Mouse (Mus musculus) heart, embryonic 16.5 days (tissue): ENCODE data around the gene Acad10. TPM values are rescaled to one million over a fixed set of nuclear protein-coding genes. Genes with fewer than 3 reads are reported as not detected.
A peak's percentile ranks its signal among the peaks of the same experiment; 100 is the strongest.
"Not testable (repeated sequence)": the region's sequence is repeated elsewhere in the genome, so short reads cannot be mapped to it uniquely, and the experiment has no call there.

Experiments used
- ATAC-seq: fragments of 200-750 bp; cut with Nextera tagmentation; replicated peaks from 2 replicates; pipeline ENCODE4 v1.8.0; 2017; ENCODE audit warnings: moderate number of reproducible peaks; ENCODE audit not compliant: insufficient read depth, low FRiP score; ENCODE audit errors: extremely low read depth
- H3K27ac ChIP-seq: fragments of 300-500 bp; sonication (generic); 2 replicates; pipeline ENCODE4 v1.5.1; 2014; ENCODE audit warnings: mild to moderate bottlenecking, low read length, control low read depth, moderate library complexity
- H3K27me3 ChIP-seq: fragments of 300-500 bp; sonication (generic); 2 replicates; pipeline ENCODE4 v1.6.1; 2014; ENCODE audit warnings: low read length, mixed read lengths; ENCODE audit not compliant: control insufficient read depth, insufficient read depth
- H3K36me3 ChIP-seq: fragments of 300-500 bp; sonication (generic); 2 replicates; pipeline ENCODE4 v1.6.1; 2014; ENCODE audit not compliant: control insufficient read depth, insufficient read depth
- H3K4me1 ChIP-seq: fragments of 300-500 bp; sonication (generic); 2 replicates; pipeline ENCODE4 v1.6.1; 2014; ENCODE audit warnings: low read length, mixed read lengths; ENCODE audit not compliant: control insufficient read depth, insufficient read depth
- H3K4me2 ChIP-seq: fragments of 300-500 bp; sonication (generic); 2 replicates; pipeline ENCODE4 v1.6.1; 2014; ENCODE audit warnings: low read depth, mild to moderate bottlenecking, control low read depth, low read length
- H3K4me3 ChIP-seq: fragments of 300-500 bp; sonication (generic); 2 replicates; pipeline ENCODE4 v1.5.1; 2014; ENCODE audit warnings: mild to moderate bottlenecking, control low read depth, low read length
- H3K9ac ChIP-seq: fragments of 300-500 bp; sonication (generic); 2 replicates; pipeline ENCODE4 v1.6.1; 2014; ENCODE audit warnings: low read length, control low read depth
- H3K9me3 ChIP-seq: fragments of 300-500 bp; sonication (generic); replicated peaks from 2 replicates; pipeline ENCODE4 v1.6.1; 2016; ENCODE audit warnings: low read length; ENCODE audit not compliant: control insufficient read depth
- WGBS: fragments of 180-500 bp; shearing (Covaris S2); extraction: QIAGEN DNeasy Blood & Tissue Kit; methylation state at CpG from one replicate; pipeline ENCODE4 v1.1.7; 2014; 5-methylcytosine and 5-hydroxymethylcytosine counted together
- polyA plus RNA-seq: library from polyadenylated mRNA; unstranded; fragments of >200 nt; fragmentation: Nextera tagmentation; extraction: Ambion mirVana; gene quantifications from 2 replicates; pipeline ENCODE4 v1.2.1, GENCODE M21; 2015

The Acad10 gene
- polyA plus RNA-seq, 1 experiment from 2014 or later = 2.2 TPM

DNA sequence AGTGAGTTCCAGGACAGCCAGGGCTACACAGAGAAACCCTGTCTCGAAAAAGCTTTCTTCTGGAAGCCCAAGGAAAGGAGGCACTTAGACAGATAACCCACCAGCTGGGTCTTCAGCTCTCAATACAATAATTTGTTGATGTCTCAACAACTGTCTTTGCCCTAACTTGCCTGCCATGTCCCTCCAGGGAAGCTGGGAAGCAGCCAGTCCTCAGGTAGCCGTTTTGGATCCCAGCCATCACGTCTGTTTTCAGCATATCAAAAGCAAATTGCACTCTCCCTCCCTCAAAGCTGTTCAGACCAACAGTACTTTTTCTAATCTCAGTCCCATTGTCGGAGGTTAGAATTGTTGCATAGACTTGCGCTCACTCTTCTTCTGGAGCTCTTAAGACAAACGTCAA is 3.8 kb upstream of the Acad10 start:
- 87% methylated on average over 6 of the region's 6 CpGs for WGBS
- H3K27me3 ChIP-seq = no peaks in the 10 kb centered on the region
- no peak overlapping the region for H3K4me3 ChIP-seq
- no peak overlapping the region for H3K4me2 ChIP-seq
- peaks cover 10% of the 10 kb centered on the region for H3K4me1 ChIP-seq
- H3K36me3 ChIP-seq = peaks cover 33% of the 10 kb centered on the region
- no peak overlapping the region for H3K27ac ChIP-seq
- no peaks in the 10 kb centered on the region for H3K9me3 ChIP-seq
- H3K9ac ChIP-seq = no peak overlapping the region
- no peak for ATAC-seq

DNA sequence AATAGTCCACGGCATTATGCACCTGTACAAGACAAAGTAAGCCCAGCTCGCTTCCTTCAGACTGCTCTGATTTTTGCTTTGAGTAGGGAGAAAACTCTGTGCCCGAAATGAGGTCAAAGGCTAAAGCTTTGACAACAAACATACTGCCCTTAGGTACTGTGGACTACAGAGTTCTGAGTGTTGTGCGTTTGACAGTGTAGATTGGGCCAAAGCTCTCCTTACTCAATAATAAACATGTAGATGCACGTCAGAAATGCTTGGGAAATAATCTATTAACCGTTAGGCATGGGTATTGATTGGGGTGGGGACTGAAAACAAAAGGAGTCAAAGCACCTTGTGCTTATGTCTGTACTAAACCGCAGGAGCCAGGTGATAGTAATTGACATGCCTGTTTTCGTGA is 3.1 kb upstream of the Acad10 start:
- H3K9me3 ChIP-seq = no peaks in the 10 kb centered on the region
- H3K4me3 ChIP-seq = no peak overlapping the region
- no peak for ATAC-seq
- WGBS = 84% methylated on average over 8 of the region's 8 CpGs
- H3K27me3 ChIP-seq = no peaks in the 10 kb centered on the region
- H3K4me1 ChIP-seq = peaks cover 10% of the 10 kb centered on the region
- H3K9ac ChIP-seq = no peak overlapping the region
- H3K4me2 ChIP-seq = no peak overlapping the region
- H3K36me3 ChIP-seq = peaks cover 31% of the 10 kb centered on the region
- no peak overlapping the region for H3K27ac ChIP-seq

DNA sequence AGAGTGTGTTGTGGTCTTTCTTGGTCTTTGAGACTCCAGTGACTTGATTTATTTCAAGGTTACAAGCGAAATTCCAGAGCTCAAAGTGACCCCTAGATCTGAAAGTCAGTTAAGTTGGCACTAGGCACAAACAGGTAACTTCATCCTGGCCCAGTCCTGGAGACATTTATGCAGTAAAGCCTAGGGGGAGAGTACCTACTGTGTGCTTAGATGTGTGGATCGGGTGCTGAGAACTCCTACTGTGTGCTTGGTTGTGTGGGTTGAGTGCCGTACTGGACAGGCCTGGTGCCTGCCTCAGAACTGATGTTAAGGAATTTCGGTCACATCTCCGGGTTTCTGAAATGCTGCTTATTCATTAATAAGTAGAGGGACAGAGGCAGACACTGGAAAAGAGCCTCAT is 1.2 kb upstream of the Acad10 start:
- Histone ChIP-seq H3K4me3 (peak overlapping the region; percentile 91), H3K27me3 (no peaks in the 10 kb centered on the region), H3K36me3 (peaks cover 26% of the 10 kb centered on the region), H3K4me1 (peaks cover 10% of the 10 kb centered on the region), H3K9me3 (no peaks in the 10 kb centered on the region), H3K27ac (no peak overlapping the region), H3K4me2 (peak overlapping the region; percentile 90), H3K9ac (peak overlapping the region; percentile 93)
- 83% methylated on average over 5 of the region's 5 CpGs for WGBS
- no peak for ATAC-seq

DNA sequence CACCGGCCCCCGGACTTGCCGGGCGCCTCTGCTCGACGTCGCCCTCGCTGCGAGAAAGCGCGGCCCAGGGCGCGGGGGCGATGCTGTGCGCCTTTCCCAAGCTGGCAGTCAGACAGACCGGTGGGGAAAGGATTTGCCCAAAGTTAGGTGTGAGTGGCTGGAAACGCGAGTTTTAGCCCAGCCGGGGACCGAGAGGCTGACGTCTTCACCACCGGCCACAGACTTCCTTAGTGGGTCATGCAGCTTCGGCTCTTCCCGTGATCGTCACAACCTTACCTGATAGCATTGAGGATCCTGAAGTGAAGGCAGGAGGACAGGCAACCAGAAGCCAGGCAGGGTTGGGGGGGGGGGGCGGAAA is 562 bp upstream of the Acad10 start:
- ATAC-seq = 0 out of 2 replicates have a peak, but pooled peaks have one; percentile 15
- H3K4me3 ChIP-seq = peak overlapping the region; percentile 91
- H3K9me3 ChIP-seq = no peaks in the 10 kb centered on the region
- H3K4me1 ChIP-seq = peaks cover 10% of the 10 kb centered on the region
- peaks cover 24% of the 10 kb centered on the region for H3K36me3 ChIP-seq
- H3K27me3 ChIP-seq = no peaks in the 10 kb centered on the region
- H3K4me2 ChIP-seq = peak overlapping the region; percentile 90
- peak overlapping the region; percentile 74 for H3K27ac ChIP-seq
- H3K9ac ChIP-seq = peak overlapping the region; percentile 93
- 1% methylated on average over 26 of the region's 26 CpGs for WGBS

DNA sequence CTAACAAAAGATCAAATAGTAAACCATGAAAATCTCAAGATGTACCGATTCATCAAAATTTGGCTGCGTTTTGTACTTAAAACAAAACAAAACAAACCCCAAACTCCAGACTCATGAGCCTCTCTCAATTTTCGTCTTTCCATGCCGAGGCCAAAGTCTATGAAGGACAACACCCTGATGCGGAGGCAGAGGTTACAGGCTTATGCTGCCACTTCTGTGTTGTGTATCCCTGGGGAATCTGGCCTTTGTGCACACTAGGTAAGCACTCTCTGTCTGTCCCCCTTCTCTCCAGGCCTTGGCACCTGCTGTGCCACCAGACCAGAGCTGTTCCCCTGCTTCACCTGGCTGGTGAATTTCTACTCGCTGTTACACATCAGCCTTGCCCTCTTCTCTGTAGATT is 2.7 kb downstream of the Acad10 start:
- not testable (repeated sequence) for H3K4me2 ChIP-seq, ATAC-seq, H3K27ac ChIP-seq, H3K9ac ChIP-seq, H3K9me3 ChIP-seq, H3K4me3 ChIP-seq, H3K36me3 ChIP-seq, H3K4me1 ChIP-seq, H3K27me3 ChIP-seq
- 87% methylated on average over 6 of the region's 6 CpGs for WGBS

DNA sequence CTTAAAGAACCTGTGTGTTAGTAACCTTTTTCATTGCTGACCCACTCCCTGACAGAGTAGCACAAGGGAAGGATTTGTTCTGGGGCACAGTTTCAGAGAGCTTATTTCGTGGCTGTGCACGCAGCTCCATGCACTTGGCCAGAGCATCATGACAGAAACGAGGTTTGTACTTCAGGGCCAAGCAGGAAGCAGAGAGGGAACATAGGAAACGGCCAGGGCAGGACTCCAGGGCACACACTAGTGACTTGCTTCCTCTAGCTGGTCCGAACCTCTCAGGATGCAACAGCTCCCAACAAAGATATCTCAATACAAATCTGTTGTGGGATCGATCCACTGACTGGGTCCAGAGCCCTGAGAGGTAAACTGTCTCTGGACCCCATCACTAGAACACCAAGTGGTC is 3.4 kb downstream of the Acad10 start:
- H3K27me3 ChIP-seq, ATAC-seq, H3K9me3 ChIP-seq, H3K9ac ChIP-seq, H3K4me3 ChIP-seq, H3K4me1 ChIP-seq, H3K27ac ChIP-seq, H3K36me3 ChIP-seq, H3K4me2 ChIP-seq: not testable (repeated sequence)
- WGBS = 65% methylated on average over 6 of the region's 6 CpGs

DNA sequence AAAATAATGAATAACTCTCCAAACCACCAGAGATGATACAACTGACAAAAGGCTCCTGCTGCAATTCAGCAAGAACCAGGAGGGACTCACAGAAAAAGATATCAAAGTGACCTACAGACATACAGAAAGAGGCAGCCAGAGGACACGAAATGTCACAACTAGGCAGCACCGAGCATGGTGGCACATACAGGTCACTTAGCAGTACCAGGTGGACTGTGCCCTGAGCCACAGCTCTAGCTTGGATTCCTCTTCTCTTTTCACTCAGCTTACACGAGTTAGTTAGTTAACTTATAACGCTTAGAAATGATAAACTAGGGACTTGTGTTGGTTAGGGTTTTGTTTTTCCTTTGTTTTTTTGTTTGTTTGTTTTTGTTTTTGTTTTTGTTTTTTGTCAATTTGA is 5.8 kb downstream of the Acad10 start:
- Histone ChIP-seq H3K27ac (no peak overlapping the region), H3K4me3 (no peak overlapping the region), H3K9me3 (no peaks in the 10 kb centered on the region), H3K36me3 (no peaks in the 10 kb centered on the region), H3K4me2 (no peak overlapping the region), H3K4me1 (no peaks in the 10 kb centered on the region; the same call in 1 of the 2 replicates), H3K9ac (no peak overlapping the region), H3K27me3 (no peaks in the 10 kb centered on the region)
- no peak for ATAC-seq
- WGBS = 79% methylated on average over 4 of the region's 4 CpGs

DNA sequence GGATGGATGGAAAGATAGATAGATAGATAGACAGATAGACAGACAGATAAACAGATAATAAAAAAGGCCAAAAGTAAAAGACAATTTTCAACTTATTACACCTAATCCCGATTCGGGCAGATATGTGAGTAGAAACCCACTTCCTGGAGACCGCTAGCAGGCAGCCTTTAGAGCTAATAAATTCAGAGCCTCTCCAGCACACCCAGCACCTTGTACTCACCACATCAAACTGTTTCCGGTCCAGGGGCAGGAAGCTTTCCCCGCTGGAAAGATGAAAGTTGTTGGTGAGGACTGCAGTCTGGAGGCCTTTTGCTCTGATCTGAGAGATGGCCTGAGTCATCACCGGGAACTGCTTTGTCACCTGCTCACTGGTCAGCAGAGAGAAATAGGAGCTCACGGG is 11.2 kb downstream of the Acad10 start:
- H3K9ac ChIP-seq = no peak overlapping the region
- no peaks in the 10 kb centered on the region for H3K27me3 ChIP-seq
- H3K27ac ChIP-seq = no peak overlapping the region
- WGBS = 72% methylated on average over 7 of the region's 7 CpGs
- no peak for ATAC-seq
- no peak overlapping the region for H3K4me2 ChIP-seq
- H3K36me3 ChIP-seq = 0 out of 2 replicates have a peak, but pooled peaks cover 3% of the 10 kb centered on the region
- no peaks in the 10 kb centered on the region for H3K4me1 ChIP-seq
- no peak overlapping the region for H3K4me3 ChIP-seq
- H3K9me3 ChIP-seq = no peaks in the 10 kb centered on the region

DNA sequence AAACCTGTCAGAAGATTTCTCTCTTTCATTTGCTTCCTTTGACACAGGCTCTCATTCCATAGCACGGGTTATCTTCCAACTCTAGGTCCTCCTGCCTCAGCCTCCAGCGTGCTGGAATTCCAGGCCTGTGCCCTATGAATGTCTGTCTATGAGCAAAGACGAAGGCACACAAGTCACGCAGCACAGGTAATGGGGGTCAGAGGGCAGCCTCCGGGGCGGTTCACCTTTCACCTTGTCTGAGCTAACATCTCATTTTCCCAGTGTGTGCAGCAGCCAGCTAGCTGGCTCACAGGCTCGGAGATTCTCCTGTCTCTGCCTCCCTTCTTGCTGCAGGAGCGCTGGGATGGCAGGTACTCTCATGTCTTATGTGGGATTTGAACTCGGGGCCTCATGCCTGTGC is 20.7 kb downstream of the Acad10 start:
- no peak overlapping the region for H3K27ac ChIP-seq
- WGBS = 90% methylated on average over 9 of the region's 9 CpGs
- no peaks in the 10 kb centered on the region for H3K4me1 ChIP-seq
- H3K4me2 ChIP-seq = no peak overlapping the region
- H3K9ac ChIP-seq = no peak overlapping the region
- no peaks in the 10 kb centered on the region for H3K9me3 ChIP-seq
- no peaks in the 10 kb centered on the region for H3K27me3 ChIP-seq
- H3K4me3 ChIP-seq = no peak overlapping the region
- H3K36me3 ChIP-seq = 0 out of 2 replicates have a peak, but pooled peaks cover 3% of the 10 kb centered on the region
- no peak for ATAC-seq

DNA sequence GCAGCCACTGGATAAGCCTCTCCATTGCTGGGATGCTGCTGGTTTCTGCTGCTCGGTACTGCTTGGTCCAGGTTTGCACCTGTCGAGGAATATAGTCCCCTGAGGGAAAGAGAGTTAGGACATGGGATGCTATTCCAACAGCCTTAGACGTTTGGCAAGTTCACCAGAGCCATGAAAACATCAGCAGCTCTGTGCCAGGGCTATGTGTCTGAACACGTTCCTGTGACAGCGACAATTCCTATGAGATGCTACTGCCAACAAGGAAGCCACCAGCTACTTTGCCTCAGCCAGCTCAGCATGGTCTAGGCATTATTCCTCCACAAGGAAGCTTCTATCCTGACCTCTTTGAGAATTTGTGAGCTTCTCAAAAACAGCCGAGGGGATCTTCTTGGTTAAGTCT is 23.0 kb downstream of the Acad10 start:
- H3K4me1 ChIP-seq = no peaks in the 10 kb centered on the region
- H3K27ac ChIP-seq = no peak overlapping the region
- no peaks in the 10 kb centered on the region for H3K36me3 ChIP-seq
- H3K4me3 ChIP-seq = no peak overlapping the region
- no peak for ATAC-seq
- WGBS = 80% methylated on average over 6 of the region's 6 CpGs
- H3K9me3 ChIP-seq = no peaks in the 10 kb centered on the region
- H3K4me2 ChIP-seq = no peak overlapping the region
- H3K9ac ChIP-seq = no peak overlapping the region
- no peaks in the 10 kb centered on the region for H3K27me3 ChIP-seq
